Mouse (Mus musculus) layer of hippocampus, postnatal 25 days (tissue): ENCODE data around the gene Mrpl34. TPM values are rescaled to one million over a fixed set of nuclear protein-coding genes. Genes with fewer than 3 reads are reported as not detected.

ENCODE experiments used
- DNase-seq, 2 experiments: peaks; one replicate each; pipeline ENCODE4 v3.0.0; 2022; ENCODE audit warnings: mixed read lengths in 2 of 2, low spot score in 1 of 2; ENCODE audit errors: extremely low spot score in 1 of 2
- total RNA-seq, 2 experiments: library from RNA; stranded (reverse); gene quantifications; 2 replicates each; pipeline ENCODE4 v1.2.3; 2021

Gene Mrpl34
- total RNA-seq, 2 experiments from 2014 or later, result 49.9 to 54.7 TPM

- DNase-seq, result no peak
These were observed 3.2 kb downstream of the Mrpl34 start for GRCm38 (mm10) chr8:71468001-71468400.

GRCm38 (mm10) chr8:71468916-71469315 lies 4.2 kb downstream of the Mrpl34 start, which contains the start of gene Dda1:
Gene Dda1, plus strand, starts transcription at chr8:71469199.
- DNase-seq, result peak; percentile 88 to 89

GRCm38 (mm10) chr8:71469411-71469810 lies 4.7 kb downstream of the Mrpl34 start:
- DNase-seq, result no peak

- no peak for DNase-seq
These were observed 5.6 kb downstream of the Mrpl34 start for GRCm38 (mm10) chr8:71470146-71470912.

- no peak for DNase-seq
These were observed 6.1 kb downstream of the Mrpl34 start for GRCm38 (mm10) chr8:71470913-71471255.

- DNase-seq, result no peak
These were observed 7.1 kb downstream of the Mrpl34 start for GRCm38 (mm10) chr8:71471861-71472260.

GRCm38 (mm10) chr8:71472601-71473386 lies 8.0 kb downstream of the Mrpl34 start:
- DNase-seq, result no peak

GRCm38 (mm10) chr8:71474344-71474743 lies 9.6 kb downstream of the Mrpl34 start:
- no peak for DNase-seq

- no peak for DNase-seq
These were observed 10.3 kb downstream of the Mrpl34 start for GRCm38 (mm10) chr8:71474785-71475701.

GRCm38 (mm10) chr8:71475702-71476075 lies 10.9 kb downstream of the Mrpl34 start:
- DNase-seq, result no peak

GRCm38 (mm10) chr8:71476099-71476940 lies 11.6 kb downstream of the Mrpl34 start:
- DNase-seq, result peak; percentile 66 to 75

GRCm38 (mm10) chr8:71477196-71477845 lies 12.6 kb downstream of the Mrpl34 start:
- DNase-seq, result no peak

- DNase-seq, result no peak
These were observed 14.2 kb downstream of the Mrpl34 start for GRCm38 (mm10) chr8:71478943-71479342.

- no peak for DNase-seq
These were observed 19.2 kb downstream of the Mrpl34 start for GRCm38 (mm10) chr8:71483932-71484331.

GRCm38 (mm10) chr8:71484736-71485135 lies 20.0 kb downstream of the Mrpl34 start:
- DNase-seq, result no peak

GRCm38 (mm10) chr8:71485142-71486135 lies 20.7 kb downstream of the Mrpl34 start, which contains the start of gene Ano8:
Gene Ano8, minus strand, starts transcription at chr8:71485963.
- peak; percentile 67 to 75 for DNase-seq

GRCm38 (mm10) chr8:71486136-71486529 lies 21.4 kb downstream of the Mrpl34 start:
- DNase-seq, result no peak
